Mouse (Mus musculus) testis, postnatal 10 days (tissue): Measurements from ENCODE around the gene Cdh26.

Source experiments
- DNase-seq: peaks from one replicate; pipeline ENCODE4 v3.0.0; 2021; ENCODE audit warnings: low spot score

Cdh26 gene

DNA sequence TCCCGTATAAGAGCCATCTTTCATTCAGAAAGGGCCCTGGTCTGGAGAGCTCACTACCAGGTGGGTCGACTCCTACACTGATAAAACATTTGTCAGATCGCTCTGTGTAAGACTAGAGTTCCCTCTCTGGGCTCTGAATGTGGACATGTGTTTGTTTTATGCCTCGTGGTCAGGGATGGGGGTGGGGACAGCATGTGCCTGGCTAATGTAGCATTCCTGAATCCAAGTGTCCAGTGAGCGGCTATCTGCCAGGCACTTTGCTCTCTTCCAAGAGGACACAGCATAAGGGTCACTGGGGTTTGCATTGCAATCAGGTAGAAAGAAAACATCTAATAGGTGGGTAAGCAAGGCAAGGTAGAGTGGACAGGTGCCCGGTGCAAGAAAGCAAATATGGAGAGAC is 77.9 kb downstream of the Cdh26 start:
- DNase-seq = no peak

DNA sequence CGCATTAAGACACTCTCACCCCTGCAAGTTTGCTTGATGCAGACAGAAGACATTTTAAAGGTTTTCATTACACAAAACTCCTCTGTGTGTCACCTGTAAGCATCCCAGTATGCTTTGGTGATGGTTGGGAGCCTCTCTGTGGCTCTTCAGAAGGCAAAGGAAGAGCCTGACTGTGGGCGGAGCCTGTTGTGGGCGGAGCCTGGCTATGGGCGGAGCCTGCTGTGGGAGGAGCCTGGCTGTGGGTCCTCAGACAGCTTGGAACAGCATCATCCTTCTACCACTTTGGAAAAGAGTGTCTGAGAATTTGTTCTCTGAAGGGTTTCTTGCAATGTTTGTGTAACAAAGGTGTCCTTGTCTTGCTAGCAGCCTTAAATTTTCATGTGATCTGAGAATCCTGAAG is 82.7 kb downstream of the Cdh26 start:
- DNase-seq = no peak

DNA sequence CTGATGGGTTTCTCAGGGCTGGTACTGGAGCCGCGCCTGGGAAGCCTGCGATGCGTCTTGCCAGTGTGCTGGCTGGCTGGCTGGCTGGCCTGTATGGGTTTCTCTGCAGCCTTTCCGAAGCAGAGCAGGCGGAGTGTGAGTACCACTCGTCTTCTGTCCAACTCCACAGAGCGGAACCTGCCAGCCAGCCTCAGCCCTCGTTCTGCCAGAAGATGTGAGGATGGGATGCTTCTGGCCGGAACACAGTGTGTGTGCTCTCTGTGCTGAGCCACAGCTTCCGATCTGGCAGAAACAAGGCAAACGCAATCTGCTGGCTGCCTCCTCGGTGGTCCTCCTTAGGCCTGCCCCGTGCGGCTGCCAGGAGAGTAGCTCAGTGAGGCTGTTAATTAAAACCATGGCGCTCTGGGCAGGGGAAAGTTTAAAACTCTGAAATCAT is 83.3 kb downstream of the Cdh26 start:
- peak; percentile 52 for DNase-seq

DNA sequence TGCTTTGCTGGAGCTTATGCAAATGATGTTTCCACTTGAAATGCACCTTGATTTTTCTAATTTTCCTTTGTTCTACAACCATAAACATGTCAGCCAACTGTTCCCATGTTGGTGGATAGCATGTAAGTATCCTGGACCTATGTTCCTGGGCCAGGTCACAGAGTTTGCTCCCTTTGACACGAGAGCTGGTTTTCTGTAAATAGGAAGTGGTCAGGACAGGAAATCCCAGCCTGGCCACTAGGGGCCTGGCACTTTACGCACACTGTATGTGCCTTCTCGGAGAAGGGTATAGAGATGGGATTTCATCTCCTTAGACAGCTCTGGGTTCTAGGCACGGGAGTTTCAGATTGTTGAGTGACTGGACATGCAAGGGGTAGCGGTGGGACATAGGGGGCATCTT is 86.1 kb downstream of the Cdh26 start:
- no peak for DNase-seq

DNA sequence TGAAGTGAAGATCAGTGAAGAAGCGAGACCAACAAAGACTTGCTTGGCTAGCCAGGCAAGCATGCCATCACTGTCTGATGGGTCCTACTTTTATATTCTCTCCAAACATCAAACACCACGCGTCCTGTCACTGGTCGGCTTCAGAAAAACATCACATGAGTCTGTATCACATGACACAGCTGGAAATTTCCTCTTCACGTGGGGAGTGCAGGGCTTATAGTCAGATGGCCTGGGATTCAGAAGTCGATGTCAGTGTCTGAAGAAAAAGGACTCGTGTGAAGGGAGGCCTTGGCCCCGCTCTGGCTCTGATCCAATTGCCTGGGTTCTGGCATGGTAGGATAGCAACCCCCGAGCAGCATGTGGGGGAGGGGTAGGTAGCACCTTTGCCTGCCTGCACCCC is 86.6 kb downstream of the Cdh26 start:
- DNase-seq = no peak

DNA sequence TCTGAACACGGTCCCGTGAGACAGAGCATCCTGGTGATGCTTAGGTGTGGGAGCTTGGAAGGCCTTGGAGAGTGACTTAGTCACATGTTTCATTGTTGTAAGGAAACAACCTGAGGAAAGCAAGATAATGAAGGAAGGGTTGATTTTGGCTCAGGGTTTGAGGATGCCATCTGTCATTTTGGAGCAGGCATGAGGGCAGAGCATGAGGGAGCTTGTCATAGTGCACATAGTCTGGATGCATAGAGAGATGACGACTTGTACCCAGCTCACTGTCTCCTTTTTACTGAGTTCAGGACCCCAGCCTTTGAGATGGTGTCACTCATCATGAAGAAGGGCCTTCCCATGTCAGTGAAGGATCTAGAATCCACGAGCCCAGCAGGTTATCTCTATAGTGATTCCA is 89.0 kb downstream of the Cdh26 start:
- no peak for DNase-seq

DNA sequence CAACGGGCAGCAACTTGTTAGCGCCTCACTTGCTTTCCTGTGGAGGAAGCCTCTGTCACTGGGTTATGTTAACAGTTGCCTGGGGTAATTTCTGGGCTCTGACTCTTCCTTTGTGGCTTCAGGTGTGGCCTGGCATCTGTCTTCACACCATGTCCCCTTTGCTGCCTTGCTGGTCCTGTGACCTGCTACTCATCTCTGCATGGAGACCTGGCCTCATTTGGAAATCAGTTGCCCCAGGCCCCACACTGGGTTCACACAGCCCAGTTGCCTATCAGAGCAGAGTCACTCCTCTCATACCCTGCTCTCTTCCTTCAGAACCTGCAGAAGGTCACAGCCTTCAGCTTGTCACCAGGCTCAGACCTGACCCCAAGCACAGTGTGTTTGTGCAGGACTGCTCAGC is 89.9 kb downstream of the Cdh26 start:
- no peak for DNase-seq

DNA sequence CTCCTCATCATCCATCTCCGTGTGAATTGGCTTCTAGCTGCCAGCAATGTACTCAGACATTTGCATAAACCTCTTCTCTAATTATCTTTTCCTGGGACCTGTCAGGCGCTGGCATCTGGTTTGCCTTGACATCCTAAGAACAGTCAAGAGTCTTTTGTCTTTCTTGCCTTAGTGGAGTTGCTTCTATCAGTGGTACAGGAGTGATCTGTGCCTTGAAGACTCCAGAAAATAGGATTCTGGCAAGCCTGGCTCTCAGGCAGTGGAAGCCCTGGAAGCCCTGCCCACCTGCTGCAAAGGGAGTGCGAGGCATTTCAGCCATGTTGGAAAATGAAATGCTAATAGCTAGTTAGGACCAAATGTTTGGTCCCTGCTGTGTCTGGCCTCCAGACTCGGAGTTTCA is 92.0 kb downstream of the Cdh26 start:
- no peak for DNase-seq

DNA sequence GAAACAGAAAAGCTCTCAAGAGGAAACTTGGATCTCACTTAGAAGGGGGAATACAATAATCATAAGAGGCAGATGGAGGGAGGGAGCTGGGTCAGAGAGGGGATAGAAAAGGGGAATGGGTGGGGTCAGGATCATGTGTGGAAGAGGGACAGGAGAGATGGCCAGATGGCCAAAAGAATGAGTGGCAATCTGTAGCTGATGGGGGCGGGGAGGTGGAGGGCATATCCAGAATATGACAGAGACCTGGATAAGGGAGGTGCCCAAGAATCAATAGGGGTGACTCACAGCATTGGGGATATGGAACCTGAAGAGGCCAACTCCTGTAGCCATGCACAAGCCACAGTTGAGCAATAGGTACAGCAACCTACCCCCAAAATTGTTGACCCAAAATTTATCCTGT is 92.5 kb downstream of the Cdh26 start:
- DNase-seq = no peak

DNA sequence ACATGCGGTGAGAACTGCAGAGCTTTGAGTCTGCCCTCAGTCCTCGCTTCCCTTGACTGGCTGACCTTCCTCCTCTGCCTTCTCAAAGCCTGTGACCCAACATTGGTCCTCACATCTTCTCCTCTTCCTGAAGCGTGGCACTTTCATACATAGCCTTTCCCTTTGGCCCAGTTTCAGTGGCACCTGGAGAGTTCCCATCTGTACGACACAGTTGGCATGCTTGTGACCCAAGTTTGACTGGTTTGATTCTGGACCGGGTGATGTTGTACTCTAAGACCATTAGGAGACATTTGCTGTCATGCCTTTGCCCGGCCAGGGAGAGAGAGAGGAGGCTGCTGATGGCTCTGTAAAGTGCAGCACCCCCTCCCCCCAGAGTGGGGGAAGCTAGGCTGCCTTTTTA is 96.4 kb downstream of the Cdh26 start:
- DNase-seq = no peak

DNA sequence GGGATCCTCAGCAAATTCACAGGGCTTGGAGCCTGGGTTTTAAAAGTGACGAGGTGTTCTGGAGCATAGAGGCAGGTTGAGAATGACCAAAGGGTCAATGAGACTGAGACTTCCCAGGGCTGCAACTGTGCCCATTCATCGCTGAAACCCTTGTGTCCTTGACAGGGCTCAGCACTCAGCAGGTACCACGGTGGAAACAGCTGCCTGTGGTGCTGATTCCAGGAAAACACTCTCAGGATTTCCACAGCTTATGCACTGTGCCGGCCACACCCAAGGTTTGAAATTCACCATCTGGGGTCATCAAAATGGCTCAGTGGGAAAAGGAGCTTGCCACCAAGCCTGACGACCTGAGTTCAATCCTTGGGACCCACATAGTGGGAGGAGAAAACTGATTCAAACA is 100.9 kb downstream of the Cdh26 start:
- no peak for DNase-seq

DNA sequence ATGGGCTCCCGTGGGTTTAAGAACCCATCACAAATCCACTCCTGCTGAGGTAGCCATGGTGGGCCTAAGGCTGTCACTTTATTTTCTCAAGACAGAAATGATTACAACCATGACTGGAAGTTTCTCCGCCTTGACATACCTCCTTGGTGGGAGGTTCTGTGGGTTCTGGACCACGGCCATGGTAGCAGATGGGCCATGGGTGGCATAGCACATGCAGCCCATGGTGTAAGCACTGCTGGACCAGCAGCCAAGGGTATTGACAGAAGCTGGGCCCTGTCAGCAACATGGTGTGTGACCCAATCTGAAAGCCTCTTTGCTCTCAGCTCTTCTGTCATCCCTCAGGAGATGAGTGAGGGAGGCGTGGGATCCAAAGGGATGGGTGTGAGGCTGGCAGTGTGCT is 106.2 kb downstream of the Cdh26 start:
- no peak for DNase-seq
